Comparison of ENCODE assay signal across 8 mouse cellular contexts in the genomic region with DNA sequence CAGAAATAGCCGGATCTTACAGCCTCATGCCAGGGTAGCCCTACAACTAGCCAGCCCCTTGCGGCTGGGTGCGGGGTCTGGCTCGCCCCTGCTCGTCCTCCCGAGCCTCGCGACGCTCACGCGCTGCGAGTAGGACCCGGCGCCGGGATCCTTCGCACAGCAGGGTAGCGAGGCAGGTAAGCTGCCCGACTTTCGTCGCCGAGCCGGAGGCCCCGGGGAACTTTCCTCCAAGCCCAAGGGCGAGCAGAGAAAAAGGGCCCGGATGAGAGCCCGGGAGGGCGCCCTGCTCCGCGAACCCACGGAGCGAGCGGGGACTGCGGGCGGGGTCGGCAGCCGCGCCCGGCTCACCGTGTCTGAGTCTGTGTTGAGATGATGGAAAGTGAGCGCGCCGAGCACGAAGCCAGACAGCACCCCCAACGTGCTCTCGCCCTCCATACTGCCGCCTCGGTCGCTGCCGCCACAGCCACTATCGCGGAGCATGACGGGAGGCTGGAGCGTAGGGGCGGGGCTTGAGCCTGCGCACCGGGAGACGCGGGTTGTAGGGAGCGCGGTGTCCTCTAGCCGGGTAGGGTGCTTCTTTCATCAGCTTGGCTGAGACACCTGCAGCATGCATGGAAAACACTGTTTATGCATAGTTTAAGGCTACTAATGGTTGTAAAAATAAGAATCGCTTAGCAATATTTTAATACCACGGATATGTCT. TPM values are rescaled to one million over a fixed set of nuclear protein-coding genes. Genes with fewer than 3 reads are reported as not detected.
DNase-seq lines count a peak whose midpoint lies in the region; ATAC-seq and TF ChIP-seq lines count a peak whose summit lies in the region.

A gene (minus strand): TSS at position 483 of the 702 bp plus-strand sequence.

- WGBS in hindbrain, embryonic 16.5 days = under 1% methylated on average over 63 of the region's 63 CpGs
- WGBS in macrophage (ENCODE audit: missing documents) = under 1% methylated on average over 49 of the region's 63 CpGs

- TF ChIP-seq CTCF in left cerebral cortex, adult 2 months (IDR thresholded peaks at IDR 0.05) = no peak

- intact Hi-C loops in left cerebral cortex, adult 2 months (cut with DNase I) = loop anchor here (1.0 to 5.0 kb wide), 3 partner anchors 22 to 847 kb away; a partner anchor contains a TSS

- H3K27ac ChIP-seq in hindbrain, embryonic 16.5 days (ENCODE audit: low read depth, low read length) = peak within 1 kb of the TSS; percentile 73
- H3K27ac ChIP-seq in left cerebral cortex, adult 2 months = peak within 1 kb of the TSS; percentile 85
- H3K27ac ChIP-seq in macrophage = peak within 1 kb of the TSS; percentile 34; the same call in 1 of the 2 replicates

- DNase-seq in ZHBTc4 (ENCODE audit: low read depth, low spot score) = peak; percentile 92
- peak; percentile 56 to 78 for DNase-seq in cerebellum, postnatal 4 days (ENCODE audit: low spot score in 2 of 2)
- peak; percentile 86 for DNase-seq in gastrocnemius, adult 18-20 months (ENCODE audit: low spot score)
- DNase-seq in left cerebral cortex, adult 2 months (ENCODE audit: extremely low spot score in 1 of 2, low spot score in 2 of 2) = peak; percentile 87 to 89
- peak; percentile 74 for DNase-seq in retina, postnatal 7 days (ENCODE audit: low read depth, low spot score)
- peak; percentile 79 to 85 for DNase-seq in urinary bladder, adult 18-20 months (ENCODE audit: low spot score in 2 of 2)

- peak within 1 kb of the TSS; percentile 89 for H3K4me2 ChIP-seq in hindbrain, embryonic 16.5 days (ENCODE audit: low read length)

- H3K4me3 ChIP-seq in hindbrain, embryonic 16.5 days (ENCODE audit: low read length) = peak within 1 kb of the TSS; percentile 67
- H3K4me3 ChIP-seq in left cerebral cortex, adult 2 months = peak within 1 kb of the TSS; percentile 72
- peak within 1 kb of the TSS; percentile 43 for H3K4me3 ChIP-seq in macrophage (ENCODE audit: inconsistent target)

- peaks cover 3% of the 10 kb centered on the region for H3K4me1 ChIP-seq in hindbrain, embryonic 16.5 days (ENCODE audit: control insufficient read depth, insufficient read depth, low read depth, low read length)

- no peaks in the 10 kb centered on the region for H3K9me3 ChIP-seq in hindbrain, embryonic 16.5 days (ENCODE audit: control insufficient read depth, low read length)

- H3K79me2 ChIP-seq in macrophage (ENCODE audit: inconsistent target) = no peaks in the 10 kb centered on the region

- ATAC-seq in hindbrain, embryonic 16.5 days = peak; percentile 99

- H3K36me3 ChIP-seq in hindbrain, embryonic 16.5 days (ENCODE audit: control insufficient read depth, insufficient read depth, low read length) = no peaks in the 10 kb centered on the region
- H3K36me3 ChIP-seq in macrophage (ENCODE audit: inconsistent target) = no peaks in the 10 kb centered on the region

- H3K9ac ChIP-seq in hindbrain, embryonic 16.5 days (ENCODE audit: low read depth, low read length) = peak within 1 kb of the TSS; percentile 92

- H3K27me3 ChIP-seq in hindbrain, embryonic 16.5 days (replicated peaks; ENCODE audit: control insufficient read depth, insufficient read depth, low read length) = no peaks in the 10 kb centered on the region

RNA-seq across cellular contexts. Expression of the gene that starts here (rescaled TPM):
- 1 to 10 TPM; 4.1 to 4.9 TPM for total RNA-seq in gastrocnemius, adult 18-20 months (2021)
- polyA plus RNA-seq in hindbrain, embryonic 16.5 days (2015; fragmentation: Nextera tagmentation; extraction: Ambion mirVana) = 13.1 and 14.3 TPM in 2 replicates
- total RNA-seq in left cerebral cortex, adult 2 months (2021) = 1 to 10 TPM; 6.5 to 9.2 TPM
- total RNA-seq in macrophage (2018; cell fraction: chromatin; rRNA removed) = 10 to 100 TPM in 15 of 26 experiments, 1 to 10 TPM in 11; 1.2 to 42.8 (median 13.1) TPM
- total RNA-seq in macrophage (2018; cell fraction: cytosol; rRNA removed) = 1 to 10 TPM in 25 of 26 experiments, under 1 TPM in 1; 0.81 to 5.7 (median 3.3) TPM
- total RNA-seq in macrophage (2018; cell fraction: nucleus; rRNA removed) = 10 to 100 TPM in 12 of 26 experiments, 1 to 10 TPM in 14; 1.4 to 32.8 (median 8.1) TPM
- 5.3 to 9.5 TPM (median 5.4 TPM) in 3 replicates for polyA plus RNA-seq in macrophage (2018)

Comparison
In these comparisons a context has a peak if more than half of its experiments do, and no peak if none do; other contexts are left out.
1. Peak in every context shown above with its lines: DNase-seq, ATAC-seq, H3K4me3 ChIP-seq and H3K27ac ChIP-seq.
2. H3K27ac ChIP-seq: peak in every context shown above with its lines; median percentile 85 in left cerebral cortex, adult 2 months; 73 in hindbrain, embryonic 16.5 days; 34 in macrophage.